In genomic region chr14:118794196-118794595, GRCm38 (mm10) we compare ENCODE assay signal across 16 mouse cellular contexts. TPM values are rescaled to one million over a fixed set of nuclear protein-coding genes. Genes with fewer than 3 reads are reported as not detected.
DNase-seq lines count a peak whose midpoint lies in the region; ATAC-seq and TF ChIP-seq lines count a peak whose summit lies in the region.
"Had no signal": no experiment of that assay in that cellular context is flagged by ENCODE, and none has a peak within 500 bp of the region (broad histone marks: within the 10 kb centered on the region; RNA-seq: fewer than 3 reads in every experiment).

No protein-coding gene starts in this region.

- no peak for DNase-seq in thymus, adult 2 months
- DNase-seq in thymus, postnatal 10 days (ENCODE audit: low spot score in 2 of 2) = no peak
- peak; percentile 48 for DNase-seq in c-Kit-positive CD71-positive TER-119-positive erythroid progenitor cells, embryonic 14.5 days (ENCODE audit: low spot score)
- peak in 1 of 3 experiments; percentile 33 for DNase-seq in liver, embryonic 14.5 days (ENCODE audit: low read depth in 3 of 3, low spot score in 3 of 3)
- DNase-seq in adrenal gland, adult 8-10 months = no peak
- no peak for DNase-seq in neural tube, embryonic 10.5 days (ENCODE audit: extremely low spot score, low spot score)
- DNase-seq: adrenal gland, postnatal 14 days; cerebellum, adult 9-11 months; gastrocnemius, postnatal 36 days; lung, postnatal 14 days had no signal

- ATAC-seq in liver, embryonic 14.5 days (ENCODE audit: insufficient read depth) = no peak
- ATAC-seq in forebrain, embryonic 16.5 days = no peak
- ATAC-seq: inflammation-experienced regulatory T-cells, adult 6 months had no signal

- H3K9ac ChIP-seq in liver, embryonic 14.5 days (replicated peaks) = 0 out of 2 replicates have a peak overlapping the region, but pooled peaks have one; percentile 15
- H3K9ac ChIP-seq in forebrain, embryonic 16.5 days (replicated peaks; ENCODE audit: low read depth, low read length) = no peak overlapping the region
- H3K9ac ChIP-seq: forebrain, embryonic 12.5 days; heart, embryonic 15.5 days had no signal

- peak overlapping the region; percentile 78; the same call in 1 of the 2 replicates for H3K4me2 ChIP-seq in liver, embryonic 14.5 days (ENCODE audit: low read depth)
- no peak overlapping the region for H3K4me2 ChIP-seq in forebrain, embryonic 16.5 days (ENCODE audit: low read length)
- H3K4me2 ChIP-seq: forebrain, embryonic 12.5 days; heart, embryonic 15.5 days had no signal

- no peaks in the 10 kb centered on the region for H3K9me3 ChIP-seq in liver, embryonic 14.5 days (ENCODE audit: control insufficient read depth, low read length)
- H3K9me3 ChIP-seq in forebrain, embryonic 16.5 days (ENCODE audit: control insufficient read depth, low read length) = no peaks in the 10 kb centered on the region
- H3K9me3 ChIP-seq: forebrain, embryonic 12.5 days; heart, embryonic 15.5 days; midbrain, embryonic 10.5 days had no signal

- H3K4me3 ChIP-seq in thymus, adult 2 months (ENCODE audit: control insufficient read depth, insufficient read depth, low read length) = no peak overlapping the region
- no peak overlapping the region for H3K4me3 ChIP-seq in liver, embryonic 14.5 days (ENCODE audit: insufficient read depth in 1 of 2, low read depth in 2 of 2, low read length in 2 of 2)
- no peak overlapping the region for H3K4me3 ChIP-seq in forebrain, embryonic 16.5 days (replicated peaks; ENCODE audit: low read length)
- H3K4me3 ChIP-seq: forebrain, embryonic 12.5 days; heart, embryonic 15.5 days; midbrain, embryonic 10.5 days had no signal

- no peak for TF ChIP-seq POLR2A in thymus, adult 2 months (IDR thresholded peaks at IDR 0.05; ENCODE audit: control insufficient read depth, extremely low read depth, insufficient read depth, low read length, poor library complexity)

- no peak for TF ChIP-seq CTCF in thymus, adult 2 months (IDR thresholded peaks at IDR 0.05; ENCODE audit: borderline replicate concordance, control insufficient read depth, extremely low read depth, insufficient read depth, low read length, poor library complexity)
- no peak for TF ChIP-seq CTCF in liver, embryonic 14.5 days (IDR thresholded peaks at IDR 0.05; ENCODE audit: low read depth)

- TF ChIP-seq EP300 in liver, embryonic 14.5 days (IDR thresholded peaks at IDR 0.05; ENCODE audit: low read depth) = no peak

- no peaks in the 10 kb centered on the region for H3K27me3 ChIP-seq in thymus, adult 2 months (ENCODE audit: control insufficient read depth, insufficient read depth, low read length)
- H3K27me3 ChIP-seq in liver, embryonic 14.5 days (ENCODE audit: control insufficient read depth, insufficient read depth, low read length) = no peaks in the 10 kb centered on the region
- H3K27me3 ChIP-seq in forebrain, embryonic 16.5 days (replicated peaks; ENCODE audit: control insufficient read depth, insufficient read depth, low read length) = no peaks in the 10 kb centered on the region
- H3K27me3 ChIP-seq: heart, embryonic 15.5 days had no signal

- H3K36me3 ChIP-seq in thymus, adult 2 months (ENCODE audit: control insufficient read depth, insufficient read depth, low read length) = no peaks in the 10 kb centered on the region
- no peaks in the 10 kb centered on the region for H3K36me3 ChIP-seq in liver, embryonic 14.5 days (replicated peaks; ENCODE audit: control insufficient read depth, insufficient read depth, low read depth)
- no peaks in the 10 kb centered on the region for H3K36me3 ChIP-seq in forebrain, embryonic 16.5 days (ENCODE audit: control insufficient read depth, insufficient read depth)
- H3K36me3 ChIP-seq: forebrain, embryonic 12.5 days; heart, embryonic 15.5 days; midbrain, embryonic 10.5 days had no signal

- peaks cover 72% of the 10 kb centered on the region for H3K4me1 ChIP-seq in thymus, adult 2 months (replicated peaks; ENCODE audit: control insufficient read depth, insufficient read depth, low read length)
- H3K4me1 ChIP-seq in liver, embryonic 14.5 days (replicated peaks; ENCODE audit: control insufficient read depth in 2 of 2, insufficient read depth in 2 of 2, low read length in 1 of 2) = peaks cover 56 to 66% of the 10 kb centered on the region in 2 experiments
- 0 out of 2 replicates have a peak, but pooled peaks cover 5% of the 10 kb centered on the region for H3K4me1 ChIP-seq in forebrain, embryonic 16.5 days (replicated peaks; ENCODE audit: control insufficient read depth, insufficient read depth, low read length)
- H3K4me1 ChIP-seq: forebrain, embryonic 12.5 days; midbrain, embryonic 10.5 days had no signal

- 86% methylated on average over 1 of the region's 1 CpGs for WGBS in thymus, adult 2 months
- 45% methylated on average over 1 of the region's 1 CpGs for whole genome bisulfite sequencing in liver, embryonic 14.5 days (ENCODE audit: insufficient replicate concordance)
- WGBS in forebrain, embryonic 16.5 days = 75% methylated on average over 1 of the region's 1 CpGs

- peak overlapping the region; percentile 7; the same call in 1 of the 2 replicates for H3K27ac ChIP-seq in thymus, adult 2 months (ENCODE audit: control insufficient read depth, insufficient read depth, low read length)
- H3K27ac ChIP-seq in liver, embryonic 14.5 days = peak overlapping the region; percentile 100
- H3K27ac ChIP-seq in forebrain, embryonic 16.5 days (ENCODE audit: low read length) = no peak overlapping the region
- H3K27ac ChIP-seq: forebrain, embryonic 12.5 days; heart, embryonic 15.5 days; midbrain, embryonic 10.5 days had no signal

RNA-seq across cellular contexts. Expression of gene Cldn10, which starts 6.5 kb away (rescaled TPM):
- 0.89 and 1.2 TPM in 2 replicates for polyA plus RNA-seq in thymus, adult 2 months (2012; rRNA removed)
- 0.05 and 0.06 TPM in 2 replicates for polyA plus RNA-seq in liver, embryonic 14.5 days (2012; rRNA removed)
- 0.45 and 0.51 TPM in 2 replicates for polyA plus RNA-seq in liver, embryonic 14.5 days (2014; fragmentation: Nextera tagmentation; extraction: Ambion mirVana)
- total RNA-seq in adrenal gland, adult 8-10 months (2022) = 1 to 10 TPM in 1 of 4 experiments, under 1 TPM in 3; 0.67 to 2.2 (median 0.89) TPM
- 1.8 and 1.9 TPM in 2 replicates for polyA plus RNA-seq in forebrain, embryonic 16.5 days (2015; fragmentation: Nextera tagmentation; extraction: Ambion mirVana)
- total RNA-seq: gastrocnemius, postnatal 36 days had no signal
- polyA plus RNA-seq: liver, adult 2 months had no signal
